Mouse (Mus musculus): ENCODE measurements around the gene Epha3.

The Epha3 gene

DNA sequence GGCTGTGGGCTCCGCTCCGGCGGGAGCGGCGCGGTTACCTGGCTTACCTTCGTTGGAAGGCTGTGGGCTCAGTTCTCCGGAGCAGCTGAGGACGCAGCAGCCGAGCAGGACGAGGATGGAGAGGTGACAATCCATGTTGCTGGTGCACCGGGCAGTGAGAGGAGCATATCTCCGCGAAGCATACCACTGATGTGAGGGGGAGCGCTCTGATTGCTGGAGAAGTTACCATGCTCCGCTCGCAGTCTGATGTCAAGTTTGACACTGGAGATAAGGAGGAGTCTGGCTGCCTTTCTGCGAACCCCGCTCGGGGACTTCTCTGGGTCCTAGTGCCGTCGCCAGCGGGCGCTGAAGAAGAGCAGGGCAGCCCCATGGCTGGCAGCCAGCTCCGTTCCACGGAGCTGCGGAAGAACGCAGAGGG lies at the start of gene Epha3:
TSS of gene Epha3 (minus strand) at position 263 of the 418 bp plus-strand sequence.
- peak; percentile 66 to 75 for DNase-seq (ENCODE audit: low spot score in 2 of 2)

GRCm38 (mm10) chr16:63903425-63903824 lies 39.5 kb upstream of the Epha3 start:
- no peak for DNase-seq (ENCODE audit: low spot score in 2 of 2)

- no peak for DNase-seq (ENCODE audit: low spot score in 2 of 2)
Observed at GRCm38 (mm10) chr16:63881190-63881589, 17.2 kb upstream of the Epha3 start.

GRCm38 (mm10) chr16:63872313-63872712 lies 8.3 kb upstream of the Epha3 start:
- no peak for DNase-seq (ENCODE audit: low spot score in 2 of 2)

- no peak for DNase-seq (ENCODE audit: low spot score in 2 of 2)
Observed at GRCm38 (mm10) chr16:63864463-63864976, 545 bp upstream of the Epha3 start.

- DNase-seq (ENCODE audit: low spot score in 2 of 2), result no peak
Observed at GRCm38 (mm10) chr16:63863181-63863580, 794 bp downstream of the Epha3 start.

- no peak for DNase-seq (ENCODE audit: low spot score in 2 of 2)
Observed at GRCm38 (mm10) chr16:63857561-63857960, 6.4 kb downstream of the Epha3 start.

GRCm38 (mm10) chr16:63856658-63857552 lies 7.1 kb downstream of the Epha3 start:
- peak; percentile 58 to 77 for DNase-seq (ENCODE audit: low spot score in 2 of 2)

DNA sequence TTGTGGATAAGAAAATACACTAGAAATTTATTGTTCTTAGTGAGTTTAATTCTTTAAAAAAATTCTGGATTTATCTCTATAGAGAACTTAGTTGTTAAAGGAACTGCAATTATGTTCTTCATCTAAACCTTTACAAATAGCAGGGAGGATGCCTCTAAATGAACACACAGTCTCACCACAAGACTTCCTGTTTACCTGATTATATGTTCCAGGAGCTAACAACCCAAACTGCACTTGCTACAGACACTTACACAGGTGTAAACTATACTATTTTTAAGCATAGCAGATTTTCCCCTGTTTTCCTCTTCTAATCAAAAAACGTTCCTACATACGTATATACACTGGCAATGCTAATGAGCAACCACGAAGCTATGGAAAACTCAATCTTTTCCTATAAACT lies 13.7 kb downstream of the Epha3 start:
- DNase-seq (ENCODE audit: low spot score in 2 of 2), result no peak

GRCm38 (mm10) chr16:63842911-63843310 lies 21.1 kb downstream of the Epha3 start:
- DNase-seq (ENCODE audit: low spot score in 2 of 2), result no peak

GRCm38 (mm10) chr16:63837466-63837865 lies 26.5 kb downstream of the Epha3 start:
- DNase-seq (ENCODE audit: low spot score in 2 of 2), result no peak

DNA sequence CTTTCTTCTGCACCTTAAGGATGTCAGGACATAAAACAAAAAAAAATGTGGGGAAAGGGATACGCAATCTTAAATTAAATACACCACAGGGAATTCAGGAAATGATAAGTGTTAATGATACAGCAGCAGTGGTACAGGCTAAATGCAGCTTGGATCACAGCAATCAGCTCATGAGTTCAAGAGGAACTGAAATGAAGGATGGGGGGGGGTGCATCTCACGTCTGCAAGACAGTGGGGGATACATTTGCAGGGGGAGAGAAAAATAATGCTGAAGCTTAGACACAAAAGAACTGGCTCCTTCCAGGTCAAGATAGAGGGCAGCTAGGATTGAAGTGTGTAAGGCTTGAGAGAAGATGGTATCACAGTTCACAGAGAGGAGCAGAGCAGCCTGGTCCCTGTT lies 42.8 kb downstream of the Epha3 start:
- no peak for DNase-seq (ENCODE audit: low spot score in 2 of 2)

DNA sequence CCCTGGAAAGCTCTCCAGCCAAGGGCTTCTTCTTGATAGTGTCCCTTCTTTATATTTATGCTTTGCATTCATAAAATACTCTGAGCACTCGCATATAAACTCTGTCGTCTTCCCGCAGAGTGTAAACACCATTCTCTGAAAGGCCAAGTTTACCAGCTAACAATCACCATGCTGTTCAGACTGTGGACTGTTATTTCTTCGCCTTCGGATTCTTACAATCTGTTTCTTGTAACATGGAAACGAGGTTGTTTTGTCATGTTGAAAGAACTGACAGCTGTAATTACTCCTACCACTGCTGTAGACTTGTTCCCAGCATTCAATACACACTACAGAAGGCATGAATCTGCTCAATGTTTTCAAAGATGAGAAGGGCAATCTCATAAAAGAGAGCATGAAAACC lies 46.4 kb downstream of the Epha3 start:
- no peak for DNase-seq (ENCODE audit: low spot score in 2 of 2)

DNA sequence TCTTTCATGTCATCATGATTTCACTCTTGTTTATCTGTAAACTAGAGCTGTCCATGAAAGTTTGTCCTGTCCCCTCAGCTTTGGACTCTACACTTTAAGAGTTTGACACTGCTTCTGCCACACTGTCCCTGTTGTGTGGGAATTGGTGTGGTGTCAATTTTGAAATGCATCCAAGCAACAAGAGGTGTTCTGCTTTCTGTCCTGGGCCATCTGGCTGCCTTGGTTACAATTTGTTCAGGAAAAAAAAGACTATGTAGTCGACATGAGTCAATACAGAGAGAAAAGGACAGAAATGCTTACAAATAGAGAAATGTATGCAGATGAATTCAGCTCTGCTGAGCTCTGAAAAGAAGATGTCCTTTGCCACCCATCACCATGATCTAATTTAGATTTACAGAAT lies 47.3 kb downstream of the Epha3 start:
- DNase-seq (ENCODE audit: low spot score in 2 of 2), result no peak

GRCm38 (mm10) chr16:63809871-63810270 lies 54.1 kb downstream of the Epha3 start:
- no peak for DNase-seq (ENCODE audit: low spot score in 2 of 2)

DNA sequence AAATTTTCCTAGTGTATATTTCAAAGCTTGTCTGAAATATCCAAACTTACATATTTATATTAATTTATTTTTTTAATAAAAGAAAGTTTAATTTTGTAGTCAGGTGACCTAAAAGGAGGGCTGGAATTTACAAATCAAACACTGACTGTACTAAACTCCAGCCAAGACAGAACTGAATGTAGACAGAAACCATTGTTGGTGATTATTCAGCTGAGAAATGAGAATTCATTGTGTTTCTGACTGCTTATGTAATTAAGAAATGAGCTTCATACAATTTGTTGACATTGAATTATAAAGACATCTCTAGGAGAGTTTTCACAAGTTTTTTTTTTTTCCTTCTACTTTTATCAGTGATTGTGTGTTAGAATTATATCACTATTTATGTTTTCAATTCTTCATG lies 55.0 kb downstream of the Epha3 start:
- no peak for DNase-seq (ENCODE audit: low spot score in 2 of 2)

GRCm38 (mm10) chr16:63806437-63807129 lies 57.4 kb downstream of the Epha3 start:
- no peak for DNase-seq (ENCODE audit: low spot score in 2 of 2)

- no peak for DNase-seq (ENCODE audit: low spot score in 2 of 2)
Observed at GRCm38 (mm10) chr16:63806025-63806424, 58.0 kb downstream of the Epha3 start.

DNA sequence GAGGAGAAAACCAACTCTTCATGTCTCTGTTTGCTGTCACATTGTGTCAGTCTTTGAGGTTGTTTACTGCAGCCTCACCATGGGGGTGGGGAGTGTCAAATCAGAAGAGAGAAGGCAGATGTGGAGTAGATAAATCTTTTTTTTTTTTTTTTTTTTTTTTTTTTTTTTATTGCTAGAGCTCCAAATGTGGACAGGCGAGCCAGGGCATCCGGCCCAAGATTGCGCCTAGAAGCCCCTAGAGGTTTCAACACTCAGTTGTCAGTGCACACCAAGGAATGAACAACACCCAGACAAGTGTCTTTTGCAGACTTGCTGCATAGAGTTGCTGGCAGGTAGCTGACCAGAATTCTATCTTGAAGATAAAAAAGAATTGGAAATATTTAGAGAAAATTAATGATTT lies 62.5 kb downstream of the Epha3 start:
- no peak for DNase-seq (ENCODE audit: low spot score in 2 of 2)

- no peak for DNase-seq (ENCODE audit: low spot score in 2 of 2)
Observed at GRCm38 (mm10) chr16:63798341-63798740, 65.6 kb downstream of the Epha3 start.

- DNase-seq (ENCODE audit: low spot score in 2 of 2), result no peak
Observed at GRCm38 (mm10) chr16:63794292-63794691, 69.7 kb downstream of the Epha3 start.

DNA sequence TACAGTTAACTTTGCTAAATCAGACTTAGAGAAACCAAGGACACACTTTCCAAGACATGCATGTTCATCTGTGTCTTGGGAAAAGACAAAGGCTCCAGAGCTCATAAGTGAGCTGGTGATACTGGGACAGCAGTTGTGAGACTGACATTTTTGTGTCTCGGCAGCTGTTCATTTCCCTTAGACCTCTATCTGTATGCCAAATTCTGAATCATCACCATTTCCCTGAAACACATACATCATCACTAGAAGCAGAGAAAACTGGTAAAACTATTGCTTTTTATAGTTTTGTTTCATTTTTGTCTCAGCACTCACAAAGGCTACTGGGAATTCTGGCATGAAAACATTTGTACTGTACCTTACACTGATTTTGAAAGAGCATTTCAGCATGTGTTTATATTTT lies 70.2 kb downstream of the Epha3 start:
- DNase-seq (ENCODE audit: low spot score in 2 of 2), result no peak

DNA sequence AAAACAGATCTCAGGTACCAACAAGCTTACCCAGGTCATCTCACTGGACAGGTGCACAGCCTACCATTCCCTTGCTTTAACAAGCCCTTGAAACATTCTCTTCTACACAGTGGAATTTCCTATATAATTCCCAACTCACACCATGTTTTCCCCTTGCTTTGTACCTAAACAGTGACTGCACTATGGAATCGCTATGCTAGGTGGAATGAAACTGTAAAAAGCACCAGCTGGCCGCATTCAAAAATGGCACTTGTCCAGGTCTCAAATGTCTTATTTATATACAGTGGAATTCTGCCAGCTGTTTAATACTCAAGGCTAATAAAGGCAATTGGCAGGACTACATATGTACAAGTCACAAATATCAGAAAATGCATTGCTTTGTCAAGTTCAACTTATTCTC lies 71.9 kb downstream of the Epha3 start:
- no peak for DNase-seq (ENCODE audit: low spot score in 2 of 2)

Measured in frontal cortex, postnatal 14 days (tissue).